Mouse (Mus musculus) lung, adult 2 months (tissue): ENCODE data around the gene Timeless.

Source experiments
- CTCF ChIP-seq: fragments of 200-500 bp; IDR thresholded peaks from 2 replicates; pipeline ENCODE4 v1.5.1; 2011; ENCODE audit warnings: mild to moderate bottlenecking, low read length, control low read depth; ENCODE audit not compliant: insufficient read depth
- POLR2A ChIP-seq: fragments of 200-500 bp; IDR thresholded peaks from 2 replicates; pipeline ENCODE4 v1.6.1; 2011; ENCODE audit warnings: low read depth, mild to moderate bottlenecking, control low read depth, low read length, borderline replicate concordance; ENCODE audit errors: extremely low read depth

DNA sequence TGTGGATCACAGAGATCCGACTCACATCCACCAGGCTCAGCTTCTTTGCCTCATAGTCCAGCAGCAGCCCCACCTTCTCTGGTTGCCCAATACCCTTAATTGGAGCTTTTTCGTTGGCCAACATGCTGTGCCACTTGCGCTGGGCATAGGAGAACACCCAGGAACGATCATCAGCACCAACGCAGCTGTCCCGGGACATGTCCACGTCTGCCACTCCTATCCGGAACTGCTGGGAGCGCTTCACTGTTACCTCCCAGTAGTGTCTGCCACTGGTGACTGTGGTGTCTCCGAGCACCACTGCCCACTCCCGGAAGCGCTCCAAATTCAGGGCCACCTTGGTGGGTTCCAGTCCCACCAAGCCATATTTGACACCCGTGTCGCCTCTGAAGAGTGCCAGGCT, 20.9 kb upstream of the Timeless start:
- TF ChIP-seq POLR2A (no peak), CTCF (no peak)
